Mouse (Mus musculus) erythroblast, adult 5-6 weeks (primary cell): ENCODE data around the gene Tubd1. TPM values are rescaled to one million over a fixed set of nuclear protein-coding genes. Genes with fewer than 3 reads are reported as not detected.
"Not testable (repeated sequence)": the region's sequence is repeated elsewhere in the genome, so short reads cannot be mapped to it uniquely, and the experiment has no call there.

Source experiments
- ATAC-seq: replicated peaks from 2 replicates; pipeline ENCODE4 v1.8.0; 2016; ENCODE audit warnings: moderate number of reproducible peaks, mild to moderate bottlenecking, moderate TSS enrichment, inconsistent platforms; ENCODE audit not compliant: poor library complexity, low FRiP score, severe bottlenecking
- total RNA-seq, 2 experiments: library from RNA; stranded (forward) in 1 of 2; stranded (reverse) in 1 of 2; fragments of 150-400 nt in 1 of 2; fragments of 200-764, 138-1000 nt in 1 of 2; gene quantifications; 2 replicates each; pipeline versions ENCODE4 v1.2.3 to v1.2.4; 2015 to 2017; ENCODE audit warnings: low replicate concordance in 2 of 2

Tubd1 gene
- total RNA-seq (2015; ENCODE audit: low replicate concordance) (0.77 and 8.8 TPM in 2 replicates), total RNA-seq (2017; ENCODE audit: low replicate concordance) (2.6 and 5.4 TPM in 2 replicates)

DNA sequence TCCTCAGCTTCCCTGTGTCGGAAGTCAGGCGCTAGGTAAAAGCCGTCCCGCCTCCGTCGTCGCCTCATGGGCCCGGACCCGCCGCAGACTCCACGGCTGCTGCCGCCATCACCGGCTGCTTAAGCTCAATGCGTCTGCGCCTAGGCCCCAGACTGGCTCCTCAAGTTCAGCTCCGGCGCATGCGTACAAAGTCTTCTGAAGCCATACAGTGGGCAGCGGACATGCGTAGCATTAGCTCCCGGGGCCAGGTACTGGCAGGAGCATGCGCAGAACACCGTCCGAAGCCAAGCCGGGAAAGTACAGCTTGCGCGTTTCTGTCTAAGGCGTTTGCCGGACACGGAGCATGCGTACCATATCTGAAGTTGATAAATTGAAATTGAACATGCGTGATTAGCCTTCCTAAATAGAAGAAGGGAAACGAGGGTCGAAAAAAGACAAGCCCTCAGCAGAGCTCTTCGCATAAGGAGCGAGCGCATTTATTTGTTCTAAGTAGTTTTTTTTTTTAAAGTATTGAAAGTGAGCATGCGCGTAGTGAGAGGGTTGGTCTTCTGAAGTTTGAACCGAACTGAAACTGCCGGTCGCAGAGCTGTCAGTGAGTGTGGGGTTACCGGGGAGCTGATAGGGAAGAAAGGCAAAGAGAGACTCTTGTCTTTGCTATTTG, at the start of gene Tubd1, which contains the start of gene Rps6kb1:
Tubd1 (plus strand) TSS at position 353 of the 661 bp plus-strand sequence.
Rps6kb1 (minus strand) TSS at position 167 of the 661 bp plus-strand sequence.
- ATAC-seq: peak; percentile 91

DNA sequence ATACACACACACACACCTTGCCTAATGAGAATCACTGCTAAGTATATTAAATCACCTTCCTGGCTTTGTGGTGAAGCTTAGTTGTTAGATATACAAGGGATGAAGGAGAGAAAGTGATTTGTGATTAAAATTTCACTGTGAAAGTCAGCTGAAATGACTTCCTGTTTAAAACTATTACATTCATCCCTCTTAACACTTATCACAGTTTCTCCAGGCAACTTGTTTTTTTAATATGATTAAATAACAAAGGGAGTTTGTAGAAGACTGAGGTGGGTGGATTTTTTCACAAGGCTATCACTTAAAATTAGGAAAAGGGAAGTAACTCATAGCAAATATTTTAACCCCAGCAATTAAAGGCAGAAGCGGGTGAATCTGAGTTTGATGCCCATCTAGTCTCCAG, 47.4 kb upstream of the Tubd1 start:
- no peak for ATAC-seq

GRCm38 (mm10) chr11:86497908-86498307, 46.9 kb upstream of the Tubd1 start:
- ATAC-seq: 0 out of 2 replicates have a peak, but pooled peaks have one; percentile 57

DNA sequence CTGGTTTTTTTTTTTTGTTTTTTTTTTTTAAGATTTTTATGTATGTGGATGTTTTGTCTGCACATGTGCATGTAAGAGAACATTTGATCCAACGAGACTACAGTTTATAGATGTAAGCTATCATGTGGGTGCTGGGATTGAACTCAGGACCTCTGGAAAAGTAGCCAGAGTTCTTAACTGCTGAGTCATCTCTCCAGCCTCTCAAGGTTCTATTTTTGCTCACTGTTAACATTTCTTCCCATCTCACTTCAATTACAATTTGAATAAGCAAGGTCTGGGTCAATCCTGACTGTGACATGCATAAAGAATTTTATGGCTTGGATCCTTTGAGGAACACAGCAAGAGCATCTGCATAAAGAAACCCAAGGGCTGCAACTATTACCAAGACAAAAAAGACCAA, 44.0 kb upstream of the Tubd1 start:
- ATAC-seq: no peak

GRCm38 (mm10) chr11:86503121-86503520, 41.7 kb upstream of the Tubd1 start:
- ATAC-seq: no peak

DNA sequence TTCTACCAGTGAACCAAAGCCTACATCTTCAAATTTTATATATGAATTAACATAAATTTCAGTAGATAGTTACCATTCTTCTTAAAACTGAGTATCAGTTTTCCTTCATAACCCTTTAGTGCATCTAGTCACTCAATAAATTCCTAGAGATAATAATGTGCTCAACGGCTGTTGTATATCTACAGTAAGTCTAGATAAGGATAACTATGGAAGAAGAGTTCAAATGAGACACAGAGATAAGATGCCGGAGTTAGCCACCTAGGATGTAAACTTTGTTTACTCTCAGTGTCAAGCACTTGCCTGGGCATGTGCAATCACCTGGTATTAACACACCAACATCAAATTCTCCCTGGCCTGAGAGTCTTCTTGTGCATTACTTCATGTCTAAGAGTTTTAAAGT, 37.5 kb upstream of the Tubd1 start:
- ATAC-seq: no peak

GRCm38 (mm10) chr11:86507991-86508390, 36.8 kb upstream of the Tubd1 start:
- no peak for ATAC-seq

GRCm38 (mm10) chr11:86516620-86517019, 28.2 kb upstream of the Tubd1 start:
- ATAC-seq: no peak

DNA sequence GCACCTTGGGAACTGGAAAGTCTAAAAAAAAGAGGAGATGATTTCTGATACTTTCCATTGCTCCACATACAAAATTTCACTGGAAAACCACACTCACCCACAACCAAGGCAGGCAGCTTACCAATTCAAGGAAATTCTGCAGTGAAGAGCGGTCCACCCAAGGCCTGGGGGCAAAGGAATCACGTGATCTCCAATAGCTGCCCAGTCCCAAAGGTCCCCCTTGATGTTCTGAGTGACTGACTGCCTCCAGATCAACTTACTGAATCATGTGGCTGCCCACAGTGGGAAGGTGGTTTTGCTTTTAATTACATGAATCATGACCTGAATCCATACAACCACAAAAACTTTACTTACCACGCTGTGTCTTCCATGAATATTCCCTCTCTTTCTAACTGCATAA, 27.6 kb upstream of the Tubd1 start:
- ATAC-seq: no peak

DNA sequence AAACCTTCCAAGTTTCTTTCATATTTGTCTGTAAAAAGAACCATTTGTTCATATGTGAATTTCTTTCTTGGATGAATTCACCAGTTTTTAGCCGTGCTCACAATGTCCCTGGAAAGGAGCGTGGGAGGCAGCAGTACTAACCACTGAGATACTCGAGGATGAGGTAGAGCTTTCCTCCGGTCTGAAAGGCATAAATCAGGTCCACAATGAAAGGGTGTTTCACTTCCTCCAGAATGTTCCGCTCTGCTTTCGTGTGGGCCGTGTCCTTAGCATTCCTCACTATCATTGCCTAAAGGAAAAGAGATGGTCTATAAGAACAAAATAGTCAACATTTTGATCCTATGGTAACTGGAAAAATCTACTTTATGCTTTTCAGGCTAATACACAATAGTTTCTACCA, 25.0 kb upstream of the Tubd1 start:
- no peak for ATAC-seq

DNA sequence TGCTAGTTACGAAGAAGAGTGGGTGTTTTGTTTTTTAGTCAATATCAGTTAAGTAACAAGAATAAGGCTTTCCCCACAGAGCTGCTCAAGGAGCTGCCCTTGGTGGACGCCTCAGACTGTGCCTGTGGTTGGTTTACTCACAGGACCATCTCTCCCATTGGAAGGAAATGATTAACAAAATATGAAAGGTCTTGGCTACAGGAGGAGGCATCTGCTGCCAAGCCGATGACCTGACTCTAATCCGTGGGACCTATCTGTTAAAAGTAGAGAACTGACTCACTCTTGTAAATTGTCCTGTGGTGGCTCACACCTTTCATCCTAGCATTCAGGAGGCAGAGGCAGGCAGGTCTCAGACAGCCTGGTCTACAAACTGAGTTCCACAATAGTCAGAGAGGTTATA, 17.3 kb upstream of the Tubd1 start:
- no peak for ATAC-seq

- peak; percentile 87 for ATAC-seq
Observed at GRCm38 (mm10) chr11:86532834-86533233, 12.0 kb upstream of the Tubd1 start.

- ATAC-seq: not testable (repeated sequence)
Observed at GRCm38 (mm10) chr11:86533302-86533701, 11.5 kb upstream of the Tubd1 start.

GRCm38 (mm10) chr11:86534201-86534910, 10.4 kb upstream of the Tubd1 start:
- ATAC-seq: no peak

DNA sequence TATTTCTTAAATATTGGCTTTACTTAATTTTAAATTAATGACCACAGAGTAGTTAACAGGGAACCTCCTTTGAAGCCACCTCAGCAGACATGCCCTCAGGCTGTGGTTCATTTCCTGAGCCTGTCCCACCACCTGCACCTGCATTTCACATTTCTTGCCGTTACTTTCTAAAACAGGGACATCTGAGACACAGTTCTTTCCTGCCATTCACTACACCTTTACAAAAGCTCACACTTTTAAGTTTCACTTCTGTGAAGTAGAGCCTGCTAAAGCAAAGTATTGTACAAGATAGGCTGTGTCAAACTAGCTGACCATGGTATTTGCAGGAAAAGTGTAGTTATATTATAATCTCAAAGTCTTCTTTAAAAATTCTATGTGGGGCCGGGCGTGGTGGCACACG, 6.0 kb upstream of the Tubd1 start:
- ATAC-seq: no peak

GRCm38 (mm10) chr11:86539716-86540475, 4.9 kb upstream of the Tubd1 start:
- ATAC-seq: no peak

- no peak for ATAC-seq
Observed at GRCm38 (mm10) chr11:86540476-86540845, 4.3 kb upstream of the Tubd1 start.

DNA sequence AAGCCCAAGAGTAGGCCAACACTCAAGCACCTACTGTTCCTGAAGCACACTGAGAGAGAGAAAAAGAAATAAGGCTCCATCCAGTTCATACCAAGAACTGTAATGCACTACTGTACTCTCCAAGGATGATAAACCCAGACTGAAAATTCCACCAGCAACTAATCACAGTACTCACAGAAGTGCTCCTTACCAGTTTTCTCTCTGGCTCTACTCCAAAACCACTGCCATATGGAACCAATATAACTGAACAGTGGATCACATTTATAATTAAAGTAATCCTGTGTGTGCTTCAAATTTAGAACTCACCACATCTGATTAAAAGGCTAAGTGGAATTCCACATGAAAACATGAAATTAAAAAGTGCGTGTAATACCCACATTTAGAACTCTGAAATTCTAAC, 1.9 kb upstream of the Tubd1 start:
- ATAC-seq: no peak

- peak; percentile 36 for ATAC-seq
Observed at GRCm38 (mm10) chr11:86543960-86544638, 692 bp upstream of the Tubd1 start.

- ATAC-seq: no peak
Observed at GRCm38 (mm10) chr11:86545556-86545955, 765 bp downstream of the Tubd1 start.
